Mouse (Mus musculus): ENCODE data around the gene Fads3. TPM values are rescaled to one million over a fixed set of nuclear protein-coding genes. Genes with fewer than 3 reads are reported as not detected.

The Fads3 gene
- total RNA-seq, 2 experiments from 2014 or later = 31.1 to 31.5 TPM

DNA sequence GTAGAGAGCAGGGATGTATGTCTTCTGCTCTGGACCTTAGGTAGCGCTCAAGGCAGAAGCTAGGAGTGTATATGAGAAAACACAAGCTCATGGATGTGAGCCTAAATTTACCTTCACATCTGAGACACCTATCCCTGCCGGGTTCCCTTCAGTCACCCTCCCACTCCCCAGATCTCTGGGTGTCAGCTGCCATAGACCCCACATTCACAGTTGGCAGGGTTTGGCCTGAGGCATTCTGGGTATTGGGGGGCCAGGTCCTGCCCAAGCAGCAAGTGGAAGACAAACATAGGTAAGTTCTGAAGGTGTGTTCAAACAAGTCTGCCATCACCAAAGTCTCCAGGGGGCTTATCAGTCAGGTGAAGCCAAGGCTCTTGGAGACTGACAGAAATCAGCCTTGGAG, 20.3 kb downstream of the Fads3 start:
- DNase-seq (ENCODE audit: low spot score in 2 of 2) = no peak
- intact Hi-C loops (cut with DNase I) = no loop called here

DNA sequence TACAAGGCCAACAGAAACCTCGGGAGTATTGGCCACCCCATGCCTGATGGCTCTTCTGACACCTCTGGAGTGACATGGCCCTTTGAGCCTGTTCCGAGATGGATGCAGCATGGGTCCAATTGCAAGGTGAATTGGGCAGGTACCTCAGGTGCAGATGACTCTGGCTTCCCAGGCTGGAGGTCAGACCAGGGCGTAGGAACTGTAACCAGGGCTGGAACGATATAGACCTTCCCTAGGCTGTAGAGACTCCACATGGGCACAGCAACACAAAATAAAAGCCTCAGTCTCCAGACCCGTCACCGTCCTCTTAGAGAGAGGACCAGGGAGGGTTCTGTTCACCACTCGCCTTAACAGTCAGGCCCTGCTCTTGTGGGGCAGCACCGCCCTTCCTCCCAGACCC, 20.9 kb downstream of the Fads3 start:
- intact Hi-C loops (cut with DNase I) = no loop called here
- no peak for DNase-seq (ENCODE audit: low spot score in 2 of 2)

DNA sequence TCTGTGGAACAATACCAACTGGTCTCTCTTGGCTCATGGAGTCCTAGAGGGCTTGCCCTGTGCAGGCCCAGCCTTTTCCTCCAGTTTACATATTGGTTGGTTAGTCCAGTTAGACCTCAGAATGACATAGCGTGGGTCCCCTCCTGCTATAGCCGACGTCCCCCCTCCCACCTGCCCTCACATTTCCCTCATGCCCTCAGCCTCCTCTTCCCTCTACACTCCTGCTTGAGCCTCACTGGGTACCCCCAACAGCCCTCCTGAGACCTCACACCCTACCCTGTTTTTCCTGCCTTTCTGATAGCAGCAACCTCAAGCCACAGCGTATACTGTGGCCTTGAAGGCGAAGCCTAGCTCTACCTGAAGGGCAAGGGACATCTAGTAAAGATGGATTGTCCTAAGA, 21.5 kb downstream of the Fads3 start:
- intact Hi-C loops (cut with DNase I) = no loop called here
- no peak for DNase-seq (ENCODE audit: low spot score in 2 of 2)

DNA sequence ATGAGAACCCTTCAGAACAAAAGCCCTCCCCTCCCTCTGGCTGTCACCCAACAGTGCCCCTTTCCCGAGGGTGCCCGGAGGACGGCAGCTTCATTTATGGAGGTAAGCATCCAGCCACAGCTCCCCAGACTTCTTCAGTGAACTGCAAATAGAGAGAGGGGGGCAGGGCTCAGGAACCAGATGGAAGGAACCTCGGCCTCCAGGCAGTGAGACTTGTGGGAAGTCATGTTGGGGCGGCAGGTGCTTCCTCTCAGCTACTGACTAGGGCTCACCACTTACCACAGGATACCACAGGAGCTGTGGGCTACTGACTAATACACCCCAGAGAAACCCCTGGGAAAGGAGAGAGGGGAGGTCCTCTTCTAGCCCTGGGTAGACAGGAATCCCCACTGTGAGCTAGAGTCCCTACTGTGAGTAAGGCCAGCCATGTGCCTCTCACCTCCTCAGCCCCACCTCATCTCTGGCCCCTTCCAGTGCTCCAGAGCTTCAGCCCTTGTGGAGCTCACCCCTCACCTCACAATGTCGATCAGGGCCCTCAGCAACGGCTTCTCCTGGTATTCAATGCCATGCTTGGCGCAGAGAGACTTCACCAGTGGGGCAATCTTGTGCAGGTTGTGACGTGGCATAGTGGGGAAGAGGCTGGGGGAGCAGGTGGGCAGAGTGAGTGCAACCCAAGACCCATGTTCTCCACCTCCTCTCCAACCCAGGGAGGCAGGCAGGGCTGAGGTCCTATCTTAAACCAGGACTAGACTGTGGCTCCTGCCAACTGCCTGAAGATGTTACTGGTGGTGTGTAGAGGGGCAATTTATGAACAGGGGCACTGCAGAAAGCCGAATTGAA, 23.0 kb downstream of the Fads3 start:
- intact Hi-C loops (cut with DNase I) = no loop called here
- peak in 1 of 2 experiments; percentile 39 for DNase-seq (ENCODE audit: low spot score in 2 of 2)

DNA sequence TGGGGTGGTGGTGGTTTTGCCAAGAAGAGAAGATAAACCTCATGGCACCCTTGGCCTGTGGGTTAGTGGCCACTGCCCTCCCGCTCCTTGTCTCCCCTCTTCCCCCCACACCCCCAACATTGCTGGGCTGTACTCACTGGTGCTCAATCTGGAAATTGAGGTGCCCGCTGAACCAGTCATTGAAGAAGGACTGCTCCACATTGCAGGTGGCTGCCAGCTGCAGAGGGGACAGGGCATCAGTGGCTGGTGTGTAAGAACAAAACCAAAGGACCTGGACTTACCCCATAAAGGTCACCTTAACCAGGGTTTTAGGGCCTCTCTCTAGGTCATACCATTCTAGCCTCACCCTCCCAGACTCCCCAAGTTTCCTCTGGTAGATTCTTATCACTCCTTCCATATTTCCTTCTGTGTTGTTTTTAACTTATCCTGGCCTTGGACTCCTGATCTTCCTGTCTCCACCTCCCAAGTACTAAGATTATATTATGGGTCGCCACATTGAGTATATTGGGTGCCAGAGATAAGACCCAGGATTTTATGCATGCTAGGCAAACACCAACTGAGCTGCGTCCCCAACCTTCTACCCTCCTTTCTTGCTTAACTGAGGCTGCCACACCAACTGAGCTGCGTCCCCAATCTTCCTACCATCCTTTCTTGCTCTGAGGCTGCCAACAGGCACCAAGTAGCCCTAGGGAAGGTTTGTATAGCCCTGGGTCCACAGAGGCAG, 24.3 kb downstream of the Fads3 start:
- DNase-seq (ENCODE audit: low spot score in 2 of 2) = no peak
- intact Hi-C loops (cut with DNase I) = no loop called here

DNA sequence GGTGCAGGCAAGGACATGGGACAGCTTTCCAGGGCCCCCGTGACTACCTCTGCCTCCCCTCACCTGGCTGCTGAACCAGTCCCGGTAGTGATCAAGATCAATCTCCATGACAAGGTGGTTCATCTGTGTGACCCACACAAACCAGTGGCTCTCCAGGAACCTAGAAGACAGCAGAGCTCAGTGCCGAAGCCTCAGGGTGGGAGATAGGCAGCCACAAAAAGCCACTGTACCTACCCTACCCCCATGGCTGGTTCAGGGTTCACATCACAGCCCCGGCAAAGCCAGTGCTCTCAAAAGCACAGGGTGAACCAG, 24.8 kb downstream of the Fads3 start:
- no peak for DNase-seq (ENCODE audit: low spot score in 2 of 2)
- intact Hi-C loops (cut with DNase I) = no loop called here

DNA sequence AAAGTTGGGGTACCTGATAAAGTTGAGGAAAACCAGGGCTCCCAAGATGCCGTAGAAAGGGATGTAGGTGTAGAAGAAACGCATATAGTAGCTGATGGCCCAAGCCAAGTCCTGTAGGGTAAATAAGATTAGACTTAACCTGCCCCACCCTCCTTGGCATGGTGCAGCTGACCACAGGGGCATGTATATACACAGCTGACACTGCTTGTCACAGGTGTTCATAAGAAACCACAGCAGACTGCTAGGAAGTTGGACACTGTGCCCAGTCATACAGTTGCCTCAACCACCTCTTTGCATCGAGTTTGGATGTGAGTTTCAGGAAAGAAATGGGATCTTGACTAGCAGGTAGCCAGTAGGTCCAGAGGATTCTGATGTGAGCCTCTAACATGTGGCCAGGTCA, 25.1 kb downstream of the Fads3 start:
- intact Hi-C loops (cut with DNase I) = no loop called here
- no peak for DNase-seq (ENCODE audit: low spot score in 2 of 2)

DNA sequence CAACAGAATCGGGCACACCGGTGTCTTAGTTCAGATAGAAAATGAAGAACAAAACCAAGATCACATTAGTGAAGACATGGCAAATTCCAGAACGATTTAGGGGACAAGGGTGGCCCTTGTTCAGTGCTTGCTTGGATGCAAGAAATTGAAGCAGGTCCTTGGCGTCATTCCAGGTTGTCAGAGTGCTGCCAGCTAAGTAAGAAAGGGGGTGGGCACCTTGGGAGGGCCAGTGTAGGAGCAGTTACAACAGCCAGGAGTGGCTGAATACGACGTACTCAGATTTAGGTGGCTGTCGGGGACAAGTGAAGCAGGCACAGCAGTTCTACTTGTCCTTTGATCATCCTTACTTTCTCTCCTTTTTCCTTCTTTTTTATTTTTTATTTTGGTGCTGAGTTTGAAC, 26.3 kb downstream of the Fads3 start:
- intact Hi-C loops (cut with DNase I) = no loop called here
- DNase-seq (ENCODE audit: low spot score in 2 of 2) = peak in 1 of 2 experiments; percentile 37

DNA sequence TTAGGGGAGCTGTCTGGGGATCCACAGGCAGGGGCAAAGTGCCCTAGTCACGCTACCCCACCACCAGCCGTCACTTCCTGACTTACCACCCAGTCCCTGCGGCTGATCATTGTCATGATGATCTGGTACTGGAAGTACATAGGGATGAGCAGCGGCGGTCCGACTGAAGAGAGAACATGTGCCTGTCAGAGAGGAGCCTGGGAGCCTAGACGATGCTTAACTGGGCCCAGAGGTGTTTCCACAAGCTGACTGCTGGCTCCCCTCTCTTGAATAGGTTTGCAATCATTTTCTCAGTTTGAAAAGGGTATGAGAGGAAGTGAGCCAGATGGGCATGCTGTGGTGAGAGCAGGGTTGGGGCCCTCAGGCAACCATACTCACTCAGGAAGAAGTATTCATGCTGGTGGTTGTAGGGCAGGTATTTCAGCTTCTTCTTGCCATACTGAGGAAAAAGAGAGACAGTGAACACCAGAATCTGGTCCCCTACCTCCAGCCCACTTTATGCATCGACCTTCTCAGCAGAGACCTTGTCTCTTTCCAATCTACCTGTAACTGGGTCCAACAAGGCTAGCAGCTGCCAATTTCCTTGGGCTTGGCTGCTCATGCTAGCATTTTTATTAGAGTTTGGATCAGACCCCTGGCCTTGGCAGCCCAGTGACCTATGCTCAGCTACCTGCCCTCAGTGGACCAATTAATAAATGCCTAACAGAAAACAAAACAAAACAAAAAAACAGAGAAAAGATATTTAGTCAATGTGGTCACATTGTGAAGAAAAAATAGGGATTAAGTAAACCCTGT, 29.0 kb downstream of the Fads3 start:
- no peak for DNase-seq (ENCODE audit: low spot score in 2 of 2)
- intact Hi-C loops (cut with DNase I) = no loop called here

DNA sequence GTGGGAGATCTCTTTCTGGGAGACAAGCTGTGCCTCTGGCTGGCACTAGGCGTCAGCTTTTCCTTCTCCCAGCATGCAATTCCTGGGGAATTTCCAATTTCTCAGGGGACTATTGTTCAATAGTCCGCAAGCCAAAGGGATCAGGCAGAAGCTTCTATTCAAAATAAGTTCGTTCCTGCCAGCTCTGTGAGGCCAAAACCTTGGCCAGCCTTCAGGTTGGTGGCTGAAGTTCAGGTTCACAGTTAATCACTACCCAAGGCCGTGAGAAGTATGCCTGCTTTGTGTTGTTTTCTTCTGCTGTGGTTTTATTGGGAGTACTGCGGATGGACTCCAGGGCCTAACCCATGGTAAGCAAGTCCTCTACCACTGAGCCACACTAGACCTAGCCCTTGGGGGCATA, 29.8 kb downstream of the Fads3 start:
- peak; percentile 37 to 61 for DNase-seq (ENCODE audit: low spot score in 2 of 2)
- intact Hi-C loops (cut with DNase I) = no loop called here

DNA sequence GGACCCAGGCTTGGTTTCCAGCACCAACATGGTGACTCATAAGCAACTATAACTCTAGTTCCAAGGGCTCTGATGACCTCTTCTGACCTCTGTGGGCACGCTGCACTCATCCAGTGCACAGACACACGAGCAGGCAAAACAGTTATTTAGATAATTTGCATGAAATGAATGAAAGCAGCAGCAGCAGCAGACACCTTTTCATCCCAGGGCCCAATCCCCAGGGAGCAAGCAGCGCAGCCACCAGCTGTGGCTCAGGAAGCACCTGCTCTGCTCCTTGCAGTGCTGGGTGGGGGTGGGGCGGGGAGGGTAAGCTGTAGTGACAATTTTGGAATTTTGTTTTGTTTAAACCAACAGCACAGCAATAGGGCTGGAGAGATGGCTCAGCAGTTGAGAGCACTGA, 30.5 kb downstream of the Fads3 start:
- intact Hi-C loops (cut with DNase I) = no loop called here

DNA sequence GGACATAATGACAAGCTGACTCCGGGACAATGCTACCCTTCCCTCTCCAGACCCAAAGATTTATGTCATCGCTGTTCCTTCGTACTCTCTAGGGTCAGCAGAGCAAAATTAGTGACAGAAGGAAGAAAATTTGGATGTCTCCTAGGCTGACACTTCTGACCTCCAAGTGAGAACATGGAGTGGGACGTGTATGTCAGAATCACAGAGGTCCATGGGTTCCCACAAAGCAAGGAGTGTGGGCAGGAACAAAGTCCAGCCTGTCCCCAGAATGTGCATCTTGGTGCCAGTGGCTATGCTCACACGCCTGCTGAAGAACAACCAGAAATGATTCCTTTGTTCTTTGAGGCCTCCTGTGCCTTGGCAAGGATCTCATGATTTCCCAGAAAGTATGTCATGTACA, 31.8 kb downstream of the Fads3 start:
- intact Hi-C loops (cut with DNase I) = no loop called here
- no peak for DNase-seq (ENCODE audit: low spot score in 2 of 2)

More for the DNA sequence above, 30.5 kb downstream of the Fads3 start:
- no peak for DNase-seq (ENCODE audit: low spot score in 2 of 2)

DNA sequence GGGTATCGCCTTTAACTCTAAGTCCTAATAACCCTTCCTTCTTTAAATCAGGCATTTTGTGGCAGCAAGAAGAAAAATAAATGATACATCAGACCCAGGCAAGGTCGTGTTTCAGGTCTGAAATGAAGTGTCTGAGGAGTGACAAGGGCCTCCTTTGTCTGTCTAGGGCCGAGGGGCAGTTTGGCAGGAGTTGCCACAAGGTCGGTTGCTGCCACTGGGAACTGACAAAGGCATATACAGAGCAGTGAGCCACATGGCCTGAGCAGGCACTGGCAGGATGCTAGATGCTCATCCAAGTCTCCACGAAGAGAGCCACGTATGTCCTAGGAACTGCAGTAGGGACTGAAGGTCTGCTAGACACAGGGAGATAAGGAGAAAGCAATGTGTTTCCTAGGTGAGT, 37.0 kb downstream of the Fads3 start:
- intact Hi-C loops (cut with DNase I) = no loop called here
- DNase-seq (ENCODE audit: low spot score in 2 of 2) = no peak

DNA sequence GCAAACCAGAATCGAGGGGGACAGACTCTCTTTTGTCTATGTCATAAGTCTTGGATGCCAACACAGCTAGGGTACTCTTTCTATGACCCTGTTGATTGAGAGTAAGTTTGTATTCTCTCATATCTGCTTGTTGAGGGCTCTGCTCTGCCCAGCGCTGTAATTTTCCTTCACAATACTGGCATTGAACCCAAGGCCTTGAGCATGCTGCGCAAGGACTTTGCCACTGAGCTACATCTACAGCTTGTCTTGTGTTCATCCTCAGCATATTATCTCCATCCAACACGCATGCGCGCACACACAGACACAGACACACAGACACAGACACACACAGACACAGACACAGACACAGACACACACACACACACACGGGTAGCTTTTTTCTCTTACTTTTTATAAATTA, 39.0 kb downstream of the Fads3 start:
- intact Hi-C loops (cut with DNase I) = no loop called here
- no peak for DNase-seq (ENCODE audit: low spot score in 2 of 2)

DNA sequence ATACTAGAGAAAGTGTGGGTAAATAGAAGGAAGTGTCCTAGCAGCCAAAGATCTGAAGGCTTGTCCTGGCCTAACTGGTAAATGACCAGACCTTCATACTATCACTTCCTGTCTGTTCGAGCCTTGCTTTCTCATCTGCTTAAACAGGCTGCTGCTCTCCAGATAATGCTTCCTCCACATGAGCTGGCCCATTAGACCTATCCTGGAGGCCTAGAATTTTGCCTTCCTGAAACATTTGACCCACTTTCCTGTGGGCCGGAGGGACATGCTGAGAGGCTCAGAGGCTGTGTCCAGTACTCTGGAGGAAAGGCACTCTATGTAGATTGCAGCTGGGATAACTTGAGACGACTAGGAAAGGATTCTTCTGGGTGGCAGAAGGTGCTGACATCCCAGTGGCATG, 40.7 kb downstream of the Fads3 start:
- intact Hi-C loops (cut with DNase I) = no loop called here
- no peak for DNase-seq (ENCODE audit: low spot score in 2 of 2)

DNA sequence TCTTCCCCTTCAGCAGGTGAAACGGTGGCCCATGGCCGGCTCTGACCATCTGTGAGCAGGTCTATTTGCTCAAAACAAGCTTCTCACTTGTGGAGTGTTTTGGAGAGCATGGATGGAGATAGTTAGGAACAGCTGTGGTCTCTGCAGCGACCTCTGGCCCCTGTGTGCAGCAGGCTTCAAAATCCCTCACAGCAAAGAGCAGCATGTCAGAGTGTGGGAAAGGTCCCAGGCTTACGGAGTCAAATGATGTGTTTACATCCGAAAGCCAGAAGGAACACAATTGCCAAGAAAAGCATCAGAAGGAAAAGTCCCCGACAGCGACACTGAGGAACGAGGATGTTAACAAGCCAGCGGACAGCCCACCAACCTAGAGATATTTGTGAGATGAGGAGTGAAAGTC, 44.1 kb downstream of the Fads3 start:
- intact Hi-C loops (cut with DNase I) = no loop called here
- DNase-seq (ENCODE audit: low spot score in 2 of 2) = no peak

DNA sequence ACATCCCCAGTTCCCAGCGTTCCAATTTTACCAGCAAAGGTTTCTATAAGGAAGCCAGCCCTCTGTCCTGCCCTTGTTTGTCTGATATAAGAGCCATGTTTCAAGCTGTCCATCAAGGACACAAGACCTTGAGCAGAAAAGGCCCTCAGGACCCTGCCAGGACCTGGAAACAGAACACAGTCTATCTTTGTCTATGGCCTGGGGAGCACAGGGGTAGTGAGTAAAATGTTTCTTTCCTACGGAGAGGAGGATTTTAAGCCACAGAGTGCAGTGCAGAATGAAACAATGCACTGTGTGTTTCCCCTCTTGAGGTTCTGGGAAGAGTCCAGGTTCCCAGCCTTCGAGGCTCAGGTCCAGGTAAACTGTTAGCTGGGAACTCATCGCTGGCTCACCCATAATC, 45.6 kb downstream of the Fads3 start:
- intact Hi-C loops (cut with DNase I) = no loop called here
- no peak for DNase-seq (ENCODE audit: low spot score in 2 of 2)

DNA sequence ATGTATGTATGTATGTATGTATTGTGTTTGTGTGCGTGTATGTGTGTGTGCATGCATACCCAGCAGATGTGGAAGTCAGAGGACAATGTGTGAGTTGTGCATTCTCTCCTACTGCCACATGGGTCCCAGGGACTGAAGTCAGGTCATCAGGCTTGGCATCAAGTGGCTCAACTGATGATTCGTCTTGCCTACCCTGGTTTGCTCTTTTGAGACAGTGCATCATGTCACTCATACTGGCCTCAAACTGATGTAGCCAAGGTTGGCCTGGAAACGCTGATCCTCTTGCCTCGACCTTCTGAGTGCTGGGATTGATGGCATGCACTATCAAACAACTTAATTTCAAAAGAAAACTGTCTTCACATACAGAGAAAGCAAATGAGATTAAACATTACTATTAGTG, 52.5 kb downstream of the Fads3 start:
- intact Hi-C loops (cut with DNase I) = no loop called here

DNA sequence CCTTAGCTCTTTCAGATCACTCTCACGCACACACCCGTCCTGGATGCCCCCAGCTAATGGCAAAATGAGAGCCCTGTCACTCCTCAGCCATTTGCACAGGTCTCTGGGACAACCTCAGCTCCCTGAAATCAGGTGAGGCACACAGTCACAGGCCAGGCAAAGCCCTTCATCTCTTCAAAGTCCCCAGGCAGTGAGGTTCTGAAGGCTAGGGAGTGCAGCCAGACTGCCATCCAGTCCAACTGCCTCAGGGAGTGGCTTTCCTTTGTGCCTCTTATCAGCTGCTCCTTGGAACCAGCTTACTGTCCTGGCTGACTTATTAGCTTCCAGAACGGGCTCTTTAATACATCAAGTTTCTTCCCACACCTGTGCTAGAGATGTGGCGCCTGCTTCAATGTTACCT, 53.3 kb downstream of the Fads3 start:
- intact Hi-C loops (cut with DNase I) = no loop called here
- DNase-seq (ENCODE audit: low spot score in 2 of 2) = no peak

More for the DNA sequence above, 52.5 kb downstream of the Fads3 start:
- DNase-seq (ENCODE audit: low spot score in 2 of 2) = no peak

DNA sequence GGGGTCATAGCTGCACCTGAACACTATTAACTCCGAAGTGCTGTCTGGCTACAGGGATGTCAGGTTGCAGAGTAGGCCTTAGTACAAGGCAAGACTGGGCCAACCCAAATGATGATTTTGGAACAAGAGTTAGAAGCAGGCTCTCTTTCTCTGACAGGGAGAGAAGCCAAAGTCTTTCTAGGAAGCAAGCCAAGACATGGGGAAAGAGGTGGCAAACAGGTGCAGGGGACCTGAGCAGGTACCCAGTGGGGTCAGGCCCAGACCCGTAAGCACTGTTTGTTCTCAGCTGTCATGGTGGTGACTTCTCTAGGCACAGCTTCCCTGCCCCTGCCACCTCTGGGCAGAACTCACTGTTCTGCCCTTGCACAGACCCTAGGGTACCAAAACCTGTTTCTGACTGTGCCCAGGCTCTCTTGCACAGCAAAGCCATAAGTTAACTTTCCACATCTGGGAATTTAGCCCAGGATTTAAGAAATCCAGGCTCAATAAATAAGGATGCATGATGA, 55.1 kb downstream of the Fads3 start:
- intact Hi-C loops (cut with DNase I) = no loop called here
- DNase-seq (ENCODE audit: low spot score in 2 of 2) = no peak
